Mouse (Mus musculus): ENCODE data around the gene Arf5.

Arf5 gene

GRCm38 (mm10) chr6:28428290-28428689 lies 4.9 kb downstream of the Arf5 start, which contains the start of gene Gcc1:
Gcc1 (minus strand) TSS chr6:28428390.
- no peak for DNase-seq (ENCODE audit: low spot score)

GRCm38 (mm10) chr6:28429870-28430269 lies 6.5 kb downstream of the Arf5 start:
- no peak for DNase-seq (ENCODE audit: low spot score)

GRCm38 (mm10) chr6:28430795-28431537 lies 7.6 kb downstream of the Arf5 start:
- no peak for DNase-seq (ENCODE audit: low spot score)

GRCm38 (mm10) chr6:28431538-28431855 lies 8.1 kb downstream of the Arf5 start:
- DNase-seq (ENCODE audit: low spot score) = no peak

GRCm38 (mm10) chr6:28447937-28448336 lies 24.6 kb downstream of the Arf5 start:
- no peak for DNase-seq (ENCODE audit: low spot score)

- no peak for DNase-seq (ENCODE audit: low spot score)
Observed at GRCm38 (mm10) chr6:28449253-28449652, 25.9 kb downstream of the Arf5 start, which contains the start of gene Pax4. Pax4 (minus strand) TSS chr6:28449353.

GRCm38 (mm10) chr6:28450481-28450880 lies 27.1 kb downstream of the Arf5 start:
- no peak for DNase-seq (ENCODE audit: low spot score)

GRCm38 (mm10) chr6:28450977-28451376 lies 27.6 kb downstream of the Arf5 start:
- no peak for DNase-seq (ENCODE audit: low spot score)

GRCm38 (mm10) chr6:28459221-28459668 lies 35.9 kb downstream of the Arf5 start:
- DNase-seq (ENCODE audit: low spot score) = no peak

- DNase-seq (ENCODE audit: low spot score) = no peak
Observed at GRCm38 (mm10) chr6:28460534-28460933, 37.2 kb downstream of the Arf5 start.

GRCm38 (mm10) chr6:28464630-28465029 lies 41.3 kb downstream of the Arf5 start:
- no peak for DNase-seq (ENCODE audit: low spot score)

GRCm38 (mm10) chr6:28470017-28470602 lies 46.8 kb downstream of the Arf5 start:
- DNase-seq (ENCODE audit: low spot score) = no peak

GRCm38 (mm10) chr6:28470621-28471020 lies 47.3 kb downstream of the Arf5 start:
- no peak for DNase-seq (ENCODE audit: low spot score)

GRCm38 (mm10) chr6:28471284-28472035 lies 48.1 kb downstream of the Arf5 start:
- no peak for DNase-seq (ENCODE audit: low spot score)

- no peak for DNase-seq (ENCODE audit: low spot score)
Observed at GRCm38 (mm10) chr6:28474211-28474610, 50.9 kb downstream of the Arf5 start.

GRCm38 (mm10) chr6:28474839-28475238 lies 51.5 kb downstream of the Arf5 start, which contains the start of gene Snd1:
Snd1 (plus strand) TSS chr6:28475139.
- no peak for DNase-seq (ENCODE audit: low spot score)

Measured in MN1 (cell line).